Mouse (Mus musculus): Measurements from ENCODE around the gene Arid1b.

DNA sequence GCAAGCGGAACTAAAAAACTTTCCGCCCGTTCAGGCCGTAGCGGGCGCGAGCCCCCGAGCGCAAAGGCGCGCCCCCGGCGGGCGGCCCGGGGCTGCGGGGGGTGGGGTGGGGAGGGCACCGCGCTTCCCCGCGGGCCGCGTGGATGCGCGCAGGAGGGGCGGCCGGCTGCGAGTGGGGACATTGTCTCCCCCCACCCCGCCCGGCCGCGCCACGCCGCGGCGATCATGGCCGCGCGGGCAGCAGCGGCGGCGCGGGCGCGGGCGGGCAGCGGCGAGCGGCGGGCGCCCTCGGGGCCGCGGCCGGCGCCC, 326 bp downstream of the Arid1b start:
- TF ChIP-seq CTCF (IDR thresholded peaks at IDR 0.05; ENCODE audit: low read depth, low read length) (no peak), POLR2A (IDR thresholded peaks at IDR 0.05; ENCODE audit: extremely low read depth, insufficient read depth, low read length) (no peak)
